Comparison of ENCODE assay signal across 14 mouse cellular contexts in genomic region chr8:13434889-13435288, GRCm38 (mm10). TPM values are rescaled to one million over a fixed set of nuclear protein-coding genes. Genes with fewer than 3 reads are reported as not detected.
DNase-seq lines count a peak whose midpoint lies in the region; ATAC-seq and TF ChIP-seq lines count a peak whose summit lies in the region.
"Had no signal": no experiment of that assay in that cellular context is flagged by ENCODE, and none has a peak within 500 bp of the region (broad histone marks: within the 10 kb centered on the region; RNA-seq: fewer than 3 reads in every experiment).

Gene Tmem255b, plus strand, starts transcription at chr8:13435189.

- TF ChIP-seq CTCF in small intestine, adult 2 months (IDR thresholded peaks at IDR 0.05; ENCODE audit: extremely low read depth, insufficient read length, insufficient replicate concordance, low read depth, low read length): no peak

- H3K36me3 ChIP-seq in forebrain, embryonic 10.5 days (replicated peaks): no peaks in the 10 kb centered on the region
- H3K36me3 ChIP-seq in forebrain, embryonic 14.5 days (ENCODE audit: control insufficient read depth, insufficient read depth, low read length): no peaks in the 10 kb centered on the region
- H3K36me3 ChIP-seq in midbrain, embryonic 12.5 days: no peaks in the 10 kb centered on the region
- no peaks in the 10 kb centered on the region for H3K36me3 ChIP-seq in midbrain, embryonic 14.5 days (ENCODE audit: control insufficient read depth, insufficient read depth, low read length)
- no peaks in the 10 kb centered on the region for H3K36me3 ChIP-seq in small intestine, adult 2 months (ENCODE audit: control insufficient read depth, insufficient read depth, low read length)
- H3K36me3 ChIP-seq: liver, embryonic 13.5 days had no signal

- no peak for TF ChIP-seq POLR2A in small intestine, adult 2 months (IDR thresholded peaks at IDR 0.05; ENCODE audit: low read depth, low read length)

- no peaks in the 10 kb centered on the region for H3K9me3 ChIP-seq in forebrain, embryonic 10.5 days
- no peaks in the 10 kb centered on the region for H3K9me3 ChIP-seq in forebrain, embryonic 14.5 days (replicated peaks; ENCODE audit: control insufficient read depth, low read length)
- H3K9me3 ChIP-seq in midbrain, embryonic 12.5 days: no peaks in the 10 kb centered on the region
- no peaks in the 10 kb centered on the region for H3K9me3 ChIP-seq in midbrain, embryonic 14.5 days (ENCODE audit: control insufficient read depth, low read length)
- H3K9me3 ChIP-seq: liver, embryonic 13.5 days had no signal

- no peak within 1 kb of the TSS for H3K27ac ChIP-seq in forebrain, embryonic 10.5 days
- no peak within 1 kb of the TSS for H3K27ac ChIP-seq in forebrain, embryonic 14.5 days (ENCODE audit: low read depth, low read length)
- H3K27ac ChIP-seq in midbrain, embryonic 12.5 days (replicated peaks): no peak within 1 kb of the TSS
- no peak within 1 kb of the TSS for H3K27ac ChIP-seq in midbrain, embryonic 14.5 days (replicated peaks; ENCODE audit: low read depth, low read length)
- H3K27ac ChIP-seq in small intestine, adult 2 months (ENCODE audit: insufficient read depth, low read depth, low read length): peak within 1 kb of the TSS; percentile 32; the same call in 1 of the 2 replicates
- H3K27ac ChIP-seq: liver, embryonic 13.5 days had no signal

- H3K4me2 ChIP-seq in forebrain, embryonic 14.5 days (ENCODE audit: low read length): no peak within 1 kb of the TSS
- 0 out of 2 replicates have a peak within 1 kb of the TSS, but pooled peaks have one; percentile 1 for H3K4me2 ChIP-seq in midbrain, embryonic 12.5 days (replicated peaks)
- no peak within 1 kb of the TSS for H3K4me2 ChIP-seq in midbrain, embryonic 14.5 days (ENCODE audit: low read length)
- H3K4me2 ChIP-seq: liver, embryonic 13.5 days had no signal

- intact Hi-C loops in heart, postnatal 10 days (cut with DNase I): loop anchor here (2.0 kb wide), 1 partner anchor 20 kb away; no protein-coding TSS in a partner anchor

- peaks cover 15% of the 10 kb centered on the region for H3K4me1 ChIP-seq in forebrain, embryonic 10.5 days
- no peaks in the 10 kb centered on the region for H3K4me1 ChIP-seq in forebrain, embryonic 14.5 days (ENCODE audit: control insufficient read depth, insufficient read depth, low read length)
- H3K4me1 ChIP-seq in midbrain, embryonic 12.5 days: peaks cover 9% of the 10 kb centered on the region; the same call in 1 of the 2 replicates
- no peaks in the 10 kb centered on the region for H3K4me1 ChIP-seq in midbrain, embryonic 14.5 days (ENCODE audit: control insufficient read depth, insufficient read depth, low read length)
- no peaks in the 10 kb centered on the region for H3K4me1 ChIP-seq in small intestine, adult 2 months (ENCODE audit: control insufficient read depth, insufficient read depth, insufficient read length, low read length)
- H3K4me1 ChIP-seq: liver, embryonic 13.5 days had no signal

- 14% methylated on average over 10 of the region's 10 CpGs for WGBS in forebrain, embryonic 10.5 days
- 8% methylated on average over 10 of the region's 10 CpGs for WGBS in forebrain, embryonic 14.5 days
- WGBS in midbrain, embryonic 12.5 days: 18% methylated on average over 10 of the region's 10 CpGs
- 16% methylated on average over 10 of the region's 10 CpGs for WGBS in midbrain, embryonic 14.5 days
- WGBS in small intestine, adult 2 months: 25% methylated on average over 10 of the region's 10 CpGs

- peaks cover 34% of the 10 kb centered on the region for H3K27me3 ChIP-seq in forebrain, embryonic 10.5 days (ENCODE audit: poor library complexity, severe bottlenecking)
- peaks cover 10% of the 10 kb centered on the region; the same call in 1 of the 2 replicates for H3K27me3 ChIP-seq in forebrain, embryonic 14.5 days (replicated peaks; ENCODE audit: control insufficient read depth, insufficient read depth, low read length)
- peaks cover 30% of the 10 kb centered on the region for H3K27me3 ChIP-seq in midbrain, embryonic 12.5 days
- 0 out of 2 replicates have a peak, but pooled peaks cover 7% of the 10 kb centered on the region for H3K27me3 ChIP-seq in midbrain, embryonic 14.5 days (ENCODE audit: control insufficient read depth, insufficient read depth, low read length)
- H3K27me3 ChIP-seq in small intestine, adult 2 months (ENCODE audit: control insufficient read depth, insufficient read depth, low read length): peaks cover 25% of the 10 kb centered on the region

- H3K4me3 ChIP-seq in forebrain, embryonic 10.5 days: peak within 1 kb of the TSS; percentile 18
- no peak within 1 kb of the TSS for H3K4me3 ChIP-seq in forebrain, embryonic 14.5 days (ENCODE audit: low read depth, low read length)
- no peak within 1 kb of the TSS for H3K4me3 ChIP-seq in midbrain, embryonic 12.5 days
- no peak within 1 kb of the TSS for H3K4me3 ChIP-seq in midbrain, embryonic 14.5 days (replicated peaks; ENCODE audit: low read depth, low read length)
- H3K4me3 ChIP-seq in small intestine, adult 2 months (ENCODE audit: low read depth, low read length): peak within 1 kb of the TSS; percentile 50
- H3K4me3 ChIP-seq: liver, embryonic 13.5 days had no signal

- no peak for ATAC-seq in forebrain, embryonic 14.5 days
- no peak for ATAC-seq in midbrain, embryonic 12.5 days (ENCODE audit: low FRiP score, low read depth)
- ATAC-seq in midbrain, embryonic 14.5 days (ENCODE audit: low FRiP score, low TSS enrichment): no peak

- H3K9ac ChIP-seq in forebrain, embryonic 14.5 days (ENCODE audit: low read length): no peak within 1 kb of the TSS
- H3K9ac ChIP-seq in midbrain, embryonic 12.5 days (replicated peaks): no peak within 1 kb of the TSS
- H3K9ac ChIP-seq in midbrain, embryonic 14.5 days (replicated peaks; ENCODE audit: low read length): no peak within 1 kb of the TSS
- H3K9ac ChIP-seq: liver, embryonic 13.5 days had no signal

- DNase-seq in forebrain, embryonic 10.5 days (ENCODE audit: extremely low spot score, low spot score): no peak
- no peak for DNase-seq in forebrain, embryonic 14.5 days (ENCODE audit: low spot score)
- DNase-seq in heart, postnatal 10 days: no peak
- no peak for DNase-seq in heart, adult 18-20 months
- no peak for DNase-seq in midbrain, embryonic 14.5 days
- no peak for DNase-seq in ovary, postnatal 36 days (ENCODE audit: low spot score)
- DNase-seq: adrenal gland, adult 2 months; cerebellum, postnatal 14 days; liver, embryonic 13.5 days; lung, postnatal 14 days; right cerebral cortex, postnatal 14 days; thymus, postnatal 14 days had no signal

RNA-seq across cellular contexts. Expression of gene Tmem255b, which starts in this region (rescaled TPM):
- polyA plus RNA-seq in forebrain, embryonic 10.5 days (2016; fragmentation: Nextera tagmentation; extraction: Ambion mirVana): 0.19 and 0.22 TPM in 2 replicates
- polyA plus RNA-seq in forebrain, embryonic 14.5 days (2014; fragmentation: Nextera tagmentation; extraction: Ambion mirVana): not detected in 2 replicates
- total RNA-seq in heart, postnatal 10 days (2021): 10 to 100 TPM; 13.5 to 18.8 TPM
- 1 to 10 TPM; 5.4 to 6.7 TPM for total RNA-seq in heart, adult 18-20 months (2021)
- polyA plus RNA-seq in midbrain, embryonic 12.5 days (2016; fragmentation: Nextera tagmentation; extraction: Ambion mirVana): not detected in 2 replicates
- 0.29 TPM in 1 of 2 replicates, not detected in the other for polyA plus RNA-seq in midbrain, embryonic 14.5 days (2014; fragmentation: Nextera tagmentation; extraction: Ambion mirVana)
- 7.3 and 11.0 TPM in 2 replicates for polyA plus RNA-seq in small intestine, adult 2 months (2012; rRNA removed)
- polyA plus RNA-seq: liver, embryonic 13.5 days had no signal

Comparison
In these comparisons a context has a peak if more than half of its experiments do, and no peak if none do; other contexts are left out.
1. H3K4me3 ChIP-seq: peak in forebrain, embryonic 10.5 days (single experiment) and small intestine, adult 2 months (single experiment); none in forebrain, embryonic 14.5 days (single experiment), midbrain, embryonic 12.5 days (single experiment) and midbrain, embryonic 14.5 days (single experiment).